Comparison of ENCODE assay signal across 8 mouse cellular contexts in genomic region chr4:133175998-133176760, GRCm38 (mm10). TPM values are rescaled to one million over a fixed set of nuclear protein-coding genes. Genes with fewer than 3 reads are reported as not detected.
A peak's percentile ranks its signal among the peaks of the same experiment; 100 is the strongest.
DNase-seq lines count a peak whose midpoint lies in the region; ATAC-seq lines count a peak whose summit lies in the region.

No protein-coding gene starts in this region.

- H3K36me3 ChIP-seq in kidney, embryonic 15.5 days: peaks cover 52% of the 10 kb centered on the region
- peaks cover 31% of the 10 kb centered on the region for H3K36me3 ChIP-seq in kidney, embryonic 14.5 days (ENCODE audit: control insufficient read depth, insufficient read depth, low read length)
- H3K36me3 ChIP-seq in liver, embryonic 15.5 days (replicated peaks): peaks cover 35% of the 10 kb centered on the region

- H3K27ac ChIP-seq in kidney, embryonic 15.5 days: peak overlapping the region; percentile 82
- H3K27ac ChIP-seq in kidney, embryonic 14.5 days (ENCODE audit: low read depth, low read length): no peak overlapping the region
- peak overlapping the region; percentile 72 for H3K27ac ChIP-seq in brown adipose tissue, adult 24 weeks (replicated peaks; ENCODE audit: low read depth, low read length)
- peak overlapping the region; percentile 72; the same call in 1 of the 2 replicates for H3K27ac ChIP-seq in liver, embryonic 15.5 days (replicated peaks)

- H3K9ac ChIP-seq in kidney, embryonic 15.5 days: no peak overlapping the region
- no peak overlapping the region for H3K9ac ChIP-seq in kidney, embryonic 14.5 days (ENCODE audit: low read depth, low read length)
- H3K9ac ChIP-seq in liver, embryonic 15.5 days: no peak overlapping the region

- H3K4me1 ChIP-seq in kidney, embryonic 15.5 days: peaks cover 48% of the 10 kb centered on the region
- H3K4me1 ChIP-seq in kidney, embryonic 14.5 days (ENCODE audit: control insufficient read depth, insufficient read depth, low read length): peaks cover 28% of the 10 kb centered on the region
- peaks cover 37% of the 10 kb centered on the region for H3K4me1 ChIP-seq in brown adipose tissue, adult 24 weeks (ENCODE audit: control insufficient read depth, insufficient read depth, insufficient read length, low read length)
- peaks cover 68% of the 10 kb centered on the region for H3K4me1 ChIP-seq in liver, embryonic 15.5 days (replicated peaks)

- 43% methylated on average over 14 of the region's 14 CpGs for WGBS in kidney, embryonic 15.5 days
- 47% methylated on average over 14 of the region's 14 CpGs for WGBS in kidney, embryonic 14.5 days
- WGBS in liver, embryonic 15.5 days (ENCODE audit: insufficient replicate concordance): 78% methylated on average over 14 of the region's 14 CpGs

- DNase-seq in ovary, postnatal 10 days (ENCODE audit: low spot score): no peak
- no peak for DNase-seq in left cerebral cortex, adult 18-20 months (ENCODE audit: low spot score in 2 of 2)
- DNase-seq in ovary, postnatal 14 days (ENCODE audit: low spot score): no peak

- ATAC-seq in kidney, embryonic 15.5 days (replicated peaks; ENCODE audit: low FRiP score): no peak
- ATAC-seq in kidney, embryonic 14.5 days (ENCODE audit: low FRiP score, low TSS enrichment): no peak
- ATAC-seq in granulocyte monocyte progenitor cell, adult 5-6 weeks (replicated peaks; ENCODE audit: poor library complexity, severe bottlenecking): 0 out of 2 replicates have a peak, but pooled peaks have one; percentile 6
- no peak for ATAC-seq in liver, embryonic 15.5 days (ENCODE audit: insufficient read depth)

- H3K4me3 ChIP-seq in kidney, embryonic 15.5 days (replicated peaks): no peak overlapping the region
- no peak overlapping the region for H3K4me3 ChIP-seq in kidney, embryonic 14.5 days (ENCODE audit: low read length)
- no peak overlapping the region for H3K4me3 ChIP-seq in brown adipose tissue, adult 24 weeks (ENCODE audit: insufficient read depth, low read depth, low read length)
- H3K4me3 ChIP-seq in liver, embryonic 15.5 days (replicated peaks): no peak overlapping the region

- no peak overlapping the region for H3K4me2 ChIP-seq in kidney, embryonic 15.5 days
- no peak overlapping the region for H3K4me2 ChIP-seq in kidney, embryonic 14.5 days (replicated peaks; ENCODE audit: low read depth, low read length)
- H3K4me2 ChIP-seq in liver, embryonic 15.5 days: no peak overlapping the region

- H3K9me3 ChIP-seq in kidney, embryonic 15.5 days (replicated peaks): no peaks in the 10 kb centered on the region
- H3K9me3 ChIP-seq in kidney, embryonic 14.5 days (ENCODE audit: control insufficient read depth, low read length): no peaks in the 10 kb centered on the region
- no peaks in the 10 kb centered on the region for H3K9me3 ChIP-seq in liver, embryonic 15.5 days (replicated peaks)

- no peaks in the 10 kb centered on the region for H3K27me3 ChIP-seq in kidney, embryonic 15.5 days
- H3K27me3 ChIP-seq in kidney, embryonic 14.5 days (ENCODE audit: control insufficient read depth, insufficient read depth, low read length): no peaks in the 10 kb centered on the region
- H3K27me3 ChIP-seq in liver, embryonic 15.5 days: no peaks in the 10 kb centered on the region

RNA-seq across cellular contexts. Expression of gene Cd164l2, which starts 35.8 kb away (rescaled TPM):
- 7.8 and 8.2 TPM in 2 replicates for polyA plus RNA-seq in kidney, embryonic 15.5 days (2015; fragmentation: Nextera tagmentation; extraction: Ambion mirVana)
- 6.9 and 7.6 TPM in 2 replicates for polyA plus RNA-seq in kidney, embryonic 14.5 days (2014; fragmentation: Nextera tagmentation; extraction: Ambion mirVana)
- polyA plus RNA-seq in brown adipose tissue, adult 24 weeks (2012; ENCODE audit: insufficient read depth, insufficient read length, missing spikeins): 3.3 and 4.1 TPM in 2 replicates
- not detected in 2 replicates for total RNA-seq in granulocyte monocyte progenitor cell, adult 5-6 weeks (2014; fragmentation: Nextera tagmentation)
- not detected in 2 replicates for total RNA-seq in granulocyte monocyte progenitor cell, adult 5-6 weeks (2017)
- not detected in 2 replicates for polyA plus RNA-seq in liver, embryonic 15.5 days (2015; fragmentation: Nextera tagmentation; extraction: Ambion mirVana)
- 1 to 10 TPM; 4.6 to 5.1 TPM for total RNA-seq in left cerebral cortex, adult 18-20 months (2021)

RNA-seq across cellular contexts. Expression of gene Gpr3, which starts 36.2 kb away (rescaled TPM):
- polyA plus RNA-seq in kidney, embryonic 15.5 days (2015; fragmentation: Nextera tagmentation; extraction: Ambion mirVana): 0.09 and 0.12 TPM in 2 replicates
- polyA plus RNA-seq in kidney, embryonic 14.5 days (2014; fragmentation: Nextera tagmentation; extraction: Ambion mirVana): 0.53 TPM in 1 of 2 replicates, not detected in the other
- polyA plus RNA-seq in brown adipose tissue, adult 24 weeks (2012; ENCODE audit: insufficient read depth, insufficient read length, missing spikeins): not detected in 2 replicates
- not detected in 2 replicates for total RNA-seq in granulocyte monocyte progenitor cell, adult 5-6 weeks (2014; fragmentation: Nextera tagmentation)
- total RNA-seq in granulocyte monocyte progenitor cell, adult 5-6 weeks (2017): 0.36 TPM in 1 of 2 replicates, not detected in the other
- polyA plus RNA-seq in liver, embryonic 15.5 days (2015; fragmentation: Nextera tagmentation; extraction: Ambion mirVana): not detected in 2 replicates
- 10 to 100 TPM; 14.8 to 16.7 TPM for total RNA-seq in left cerebral cortex, adult 18-20 months (2021)

RNA-seq across cellular contexts. Expression of gene Wasf2, which starts 45.9 kb away (rescaled TPM):
- 107 and 109 TPM in 2 replicates for polyA plus RNA-seq in kidney, embryonic 15.5 days (2015; fragmentation: Nextera tagmentation; extraction: Ambion mirVana)
- 103 and 143 TPM in 2 replicates for polyA plus RNA-seq in kidney, embryonic 14.5 days (2014; fragmentation: Nextera tagmentation; extraction: Ambion mirVana)
- polyA plus RNA-seq in brown adipose tissue, adult 24 weeks (2012; ENCODE audit: insufficient read depth, insufficient read length, missing spikeins): 39.6 and 39.8 TPM in 2 replicates
- 109 and 147 TPM in 2 replicates for total RNA-seq in granulocyte monocyte progenitor cell, adult 5-6 weeks (2014; fragmentation: Nextera tagmentation)
- 34.1 and 37.3 TPM in 2 replicates for total RNA-seq in granulocyte monocyte progenitor cell, adult 5-6 weeks (2017)
- 44.0 and 52.0 TPM in 2 replicates for polyA plus RNA-seq in liver, embryonic 15.5 days (2015; fragmentation: Nextera tagmentation; extraction: Ambion mirVana)
- total RNA-seq in left cerebral cortex, adult 18-20 months (2021): 10 to 100 TPM; 25.7 to 28.2 TPM
